Comparison of ENCODE assay signal across 8 mouse cellular contexts in the genomic region with DNA sequence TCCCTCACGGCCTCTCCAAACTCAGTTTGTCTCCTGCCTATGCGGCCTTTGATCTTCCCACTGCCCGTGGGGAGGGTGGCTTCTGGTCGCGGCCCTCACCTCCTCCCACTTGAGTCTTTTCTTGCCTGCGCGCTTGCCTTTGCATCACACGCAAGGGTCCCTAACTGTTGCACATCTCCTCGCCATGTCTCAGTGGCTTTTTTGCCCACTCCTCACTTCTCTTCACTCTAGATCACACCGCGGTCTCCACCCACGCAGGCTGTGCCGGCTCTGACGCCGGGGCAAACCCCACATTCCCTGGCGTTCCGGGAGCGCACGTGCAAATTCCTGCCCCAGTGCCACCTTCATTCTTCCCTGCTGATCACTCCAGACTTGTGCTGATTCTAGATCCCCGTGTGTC. TPM values are rescaled to one million over a fixed set of nuclear protein-coding genes. Genes with fewer than 3 reads are reported as not detected.
DNase-seq lines count a peak whose midpoint lies in the region; ATAC-seq and TF ChIP-seq lines count a peak whose summit lies in the region.

No protein-coding gene starts in this region.

- H3K9me3 ChIP-seq in forebrain, embryonic 15.5 days = no peaks in the 10 kb centered on the region
- no peaks in the 10 kb centered on the region for H3K9me3 ChIP-seq in kidney, embryonic 14.5 days (ENCODE audit: control insufficient read depth, low read length)

- H3K4me2 ChIP-seq in forebrain, embryonic 15.5 days (replicated peaks) = peak overlapping the region; percentile 83
- H3K4me2 ChIP-seq in kidney, embryonic 14.5 days (replicated peaks; ENCODE audit: low read depth, low read length) = peak overlapping the region; percentile 87

- H3K9ac ChIP-seq in forebrain, embryonic 15.5 days (replicated peaks) = peak overlapping the region; percentile 82
- peak overlapping the region; percentile 92 for H3K9ac ChIP-seq in kidney, embryonic 14.5 days (ENCODE audit: low read depth, low read length)

- peak overlapping the region; percentile 87 for H3K27ac ChIP-seq in layer of hippocampus, adult 2 months
- peak overlapping the region; percentile 77 for H3K27ac ChIP-seq in forebrain, embryonic 15.5 days (replicated peaks)
- H3K27ac ChIP-seq in kidney, embryonic 14.5 days (ENCODE audit: low read depth, low read length) = peak overlapping the region; percentile 71

- TF ChIP-seq CTCF in layer of hippocampus, adult 2 months (conservative IDR thresholded peaks at IDR 0.05) = no peak

- peak overlapping the region; percentile 84 for H3K4me3 ChIP-seq in layer of hippocampus, adult 2 months
- H3K4me3 ChIP-seq in forebrain, embryonic 15.5 days = peak overlapping the region; percentile 86
- peak overlapping the region; percentile 96 for H3K4me3 ChIP-seq in kidney, embryonic 14.5 days (ENCODE audit: low read length)

- H3K27me3 ChIP-seq in forebrain, embryonic 15.5 days = no peaks in the 10 kb centered on the region
- H3K27me3 ChIP-seq in kidney, embryonic 14.5 days (ENCODE audit: control insufficient read depth, insufficient read depth, low read length) = no peaks in the 10 kb centered on the region

- DNase-seq in layer of hippocampus, adult 2 months (ENCODE audit: low spot score in 2 of 2) = peak; percentile 17 to 26
- no peak for DNase-seq in layer of hippocampus, postnatal 14 days (ENCODE audit: low spot score in 2 of 2)
- DNase-seq in R1 (ENCODE audit: low read depth, low spot score) = peak; percentile 63
- DNase-seq in lung, postnatal 14 days = peak; percentile 29
- peak; percentile 1 for DNase-seq in telencephalon, adult 2 months (ENCODE audit: low read depth, low spot score)
- no peak for DNase-seq in cerebellum, adult 9-11 months

- H3K4me1 ChIP-seq in forebrain, embryonic 15.5 days = peaks cover 38% of the 10 kb centered on the region
- peaks cover 19% of the 10 kb centered on the region for H3K4me1 ChIP-seq in kidney, embryonic 14.5 days (ENCODE audit: control insufficient read depth, insufficient read depth, low read length)

- whole genome bisulfite sequencing in forebrain, embryonic 15.5 days = 0% methylated on average over 20 of the region's 20 CpGs
- 1% methylated on average over 20 of the region's 20 CpGs for WGBS in kidney, embryonic 14.5 days

- no peak; the same call in 1 of the 2 replicates for ATAC-seq in forebrain, embryonic 15.5 days (replicated peaks)
- ATAC-seq in kidney, embryonic 14.5 days (ENCODE audit: low FRiP score, low TSS enrichment) = no peak; the same call in 1 of the 2 replicates

- peaks cover 32% of the 10 kb centered on the region for H3K36me3 ChIP-seq in forebrain, embryonic 15.5 days
- peaks cover 51% of the 10 kb centered on the region for H3K36me3 ChIP-seq in kidney, embryonic 14.5 days (ENCODE audit: control insufficient read depth, insufficient read depth, low read length)

RNA-seq across cellular contexts. Expression of gene Xpo5, which starts 0.5 kb away (rescaled TPM):
- total RNA-seq in layer of hippocampus, adult 2 months (2021) = 10 to 100 TPM; 44.0 to 48.3 TPM
- 10 to 100 TPM; 43.8 to 44.4 TPM for total RNA-seq in layer of hippocampus, postnatal 14 days (2021)
- 42.4 and 42.7 TPM in 2 replicates for polyA plus RNA-seq in forebrain, embryonic 15.5 days (2015; fragmentation: Nextera tagmentation; extraction: Ambion mirVana)
- 36.6 and 61.5 TPM in 2 replicates for polyA plus RNA-seq in kidney, embryonic 14.5 days (2014; fragmentation: Nextera tagmentation; extraction: Ambion mirVana)

RNA-seq across cellular contexts. Expression of gene Polh, which starts 0.6 kb away (rescaled TPM):
- 1 to 10 TPM; 5.4 to 6.0 TPM for total RNA-seq in layer of hippocampus, adult 2 months (2021)
- total RNA-seq in layer of hippocampus, postnatal 14 days (2021) = 1 to 10 TPM; 6.2 to 6.9 TPM
- 8.5 and 9.9 TPM in 2 replicates for polyA plus RNA-seq in forebrain, embryonic 15.5 days (2015; fragmentation: Nextera tagmentation; extraction: Ambion mirVana)
- polyA plus RNA-seq in kidney, embryonic 14.5 days (2014; fragmentation: Nextera tagmentation; extraction: Ambion mirVana) = 9.3 and 15.6 TPM in 2 replicates

RNA-seq across cellular contexts. Expression of gene Gtpbp2, which starts 42.2 kb away (rescaled TPM):
- total RNA-seq in layer of hippocampus, adult 2 months (2021) = 100 to 1,000 TPM; 118 to 138 TPM
- total RNA-seq in layer of hippocampus, postnatal 14 days (2021) = 100 to 1,000 TPM; 100 to 107 TPM
- 41.4 and 45.4 TPM in 2 replicates for polyA plus RNA-seq in forebrain, embryonic 15.5 days (2015; fragmentation: Nextera tagmentation; extraction: Ambion mirVana)
- 35.6 and 36.0 TPM in 2 replicates for polyA plus RNA-seq in kidney, embryonic 14.5 days (2014; fragmentation: Nextera tagmentation; extraction: Ambion mirVana)

RNA-seq across cellular contexts. Expression of gene Polr1c, which starts 44.8 kb away (rescaled TPM):
- 10 to 100 TPM; 37.6 to 39.0 TPM for total RNA-seq in layer of hippocampus, adult 2 months (2021)
- total RNA-seq in layer of hippocampus, postnatal 14 days (2021) = 10 to 100 TPM; 35.0 to 35.9 TPM
- polyA plus RNA-seq in forebrain, embryonic 15.5 days (2015; fragmentation: Nextera tagmentation; extraction: Ambion mirVana) = 89.5 and 97.2 TPM in 2 replicates
- 114 and 120 TPM in 2 replicates for polyA plus RNA-seq in kidney, embryonic 14.5 days (2014; fragmentation: Nextera tagmentation; extraction: Ambion mirVana)

RNA-seq across cellular contexts. Expression of gene Yipf3, which starts 44.8 kb away (rescaled TPM):
- total RNA-seq in layer of hippocampus, adult 2 months (2021) = 10 to 100 TPM; 80.3 to 95.2 TPM
- total RNA-seq in layer of hippocampus, postnatal 14 days (2021) = 10 to 100 TPM; 81.9 to 91.9 TPM
- 91.5 and 93.8 TPM in 2 replicates for polyA plus RNA-seq in forebrain, embryonic 15.5 days (2015; fragmentation: Nextera tagmentation; extraction: Ambion mirVana)
- polyA plus RNA-seq in kidney, embryonic 14.5 days (2014; fragmentation: Nextera tagmentation; extraction: Ambion mirVana) = 102 and 106 TPM in 2 replicates

Comparison
In these comparisons a context has a peak if more than half of its experiments do, and no peak if none do; other contexts are left out.
1. DNase-seq: peak in layer of hippocampus, adult 2 months (2 of 2), R1 (single experiment), lung, postnatal 14 days (single experiment) and telencephalon, adult 2 months (single experiment); none in layer of hippocampus, postnatal 14 days (0 of 2) and cerebellum, adult 9-11 months (single experiment).
2. Peak in every context shown above with its lines, with median percentiles within 50 percentile points of each other: H3K27ac ChIP-seq and H3K4me3 ChIP-seq.